Mouse (Mus musculus) lung, adult 2 months (tissue): ENCODE measurements at regions not wholly inside any gene's neighbourhood (a gene's known extent, or its start where the extent isn't known, plus 50 kb on each side); places are given as distances from the start of the nearest gene placed in this dataset.

Source experiments
- DNase-seq: peaks from one replicate; pipeline ENCODE4 v3.0.0; 2022
- H3K4me1 ChIP-seq: fragments of 200-500 bp; 2 replicates; pipeline ENCODE4 v1.6.1; 2011; ENCODE audit warnings: low read length; ENCODE audit not compliant: control insufficient read depth, insufficient read depth
- H3K4me3 ChIP-seq: fragments of 200-500 bp; replicated peaks from 2 replicates; pipeline ENCODE3; 2011; ENCODE audit warnings: low read depth, mild to moderate bottlenecking, control low read depth, low read length; ENCODE audit errors: extremely low read depth
- CTCF ChIP-seq: fragments of 200-500 bp; IDR thresholded peaks from 2 replicates; pipeline ENCODE4 v1.5.1; 2011; ENCODE audit warnings: mild to moderate bottlenecking, low read length, control low read depth; ENCODE audit not compliant: insufficient read depth
- POLR2A ChIP-seq: fragments of 200-500 bp; IDR thresholded peaks from 2 replicates; pipeline ENCODE4 v1.6.1; 2011; ENCODE audit warnings: low read depth, mild to moderate bottlenecking, control low read depth, low read length, borderline replicate concordance; ENCODE audit errors: extremely low read depth
- WGBS: fragments of 180-500 bp; shearing (Covaris S2); methylation state at CpG from one replicate; pipeline ENCODE4 v1.1.7; 2018; 5-methylcytosine and 5-hydroxymethylcytosine counted together

- TF ChIP-seq CTCF, result no peak
- TF ChIP-seq POLR2A, result no peak
- Histone ChIP-seq H3K4me3 (no peak overlapping the region), H3K4me1 (no peaks in the 10 kb centered on the region)
- DNase-seq, result no peak
- 74% methylated on average over 1 of the region's 1 CpGs for WGBS
These were observed 407.9 kb downstream of the Tecrl start for GRCm38 (mm10) chr5:82947060-82947459.

- Histone ChIP-seq H3K4me3 (no peak overlapping the region), H3K4me1 (no peaks in the 10 kb centered on the region)
- TF ChIP-seq CTCF (no peak), POLR2A (no peak)
- DNase-seq, result no peak
- WGBS, result 55% methylated on average over 1 of the region's 1 CpGs
These were observed 415.2 kb downstream of the Tecrl start for GRCm38 (mm10) chr5:82939786-82940185.

- Histone ChIP-seq H3K4me1 (no peaks in the 10 kb centered on the region), H3K4me3 (no peak overlapping the region)
- WGBS, result 61% methylated on average over 3 of the region's 3 CpGs
- no peak for TF ChIP-seq CTCF
- TF ChIP-seq POLR2A, result no peak
- DNase-seq, result no peak
These were observed 455.6 kb downstream of the Tecrl start for GRCm38 (mm10) chr5:82899347-82899746.

- TF ChIP-seq POLR2A (no peak), CTCF (no peak)
- Histone ChIP-seq H3K4me1 (no peaks in the 10 kb centered on the region), H3K4me3 (no peak overlapping the region)
- DNase-seq, result no peak
- 70% methylated on average over 1 of the region's 1 CpGs for WGBS
These were observed 456.1 kb downstream of the Tecrl start for GRCm38 (mm10) chr5:82898912-82899311.

- TF ChIP-seq POLR2A (no peak), CTCF (no peak)
- H3K4me3 ChIP-seq, result no peak overlapping the region
- DNase-seq, result no peak
- 61% methylated on average over 2 of the region's 2 CpGs for whole genome bisulfite sequencing
- H3K4me1 ChIP-seq, result no peaks in the 10 kb centered on the region
These were observed 456.6 kb downstream of the Tecrl start for GRCm38 (mm10) chr5:82898389-82898788.

GRCm38 (mm10) chr5:82869264-82869663 lies 485.7 kb downstream of the Tecrl start:
- TF ChIP-seq CTCF (no peak), POLR2A (no peak)
- WGBS, result 73% methylated on average over 2 of the region's 2 CpGs
- no peak for DNase-seq
- Histone ChIP-seq H3K4me1 (no peaks in the 10 kb centered on the region), H3K4me3 (no peak overlapping the region)

- Histone ChIP-seq H3K4me3 (no peak overlapping the region), H3K4me1 (no peaks in the 10 kb centered on the region)
- no peak for DNase-seq
- 79% methylated on average over 1 of the region's 1 CpGs for WGBS
- TF ChIP-seq POLR2A (no peak), CTCF (no peak)
These were observed 490.6 kb downstream of the Tecrl start for GRCm38 (mm10) chr5:82864347-82864746.

- Histone ChIP-seq H3K4me1 (no peaks in the 10 kb centered on the region), H3K4me3 (no peak overlapping the region)
- TF ChIP-seq POLR2A (no peak), CTCF (no peak)
- 75% methylated on average over 4 of the region's 4 CpGs for WGBS
- no peak for DNase-seq
These were observed 529.7 kb downstream of the Tecrl start for GRCm38 (mm10) chr5:82825327-82825726.

GRCm38 (mm10) chr5:82793197-82793596 lies 561.8 kb downstream of the Tecrl start:
- Histone ChIP-seq H3K4me1 (no peaks in the 10 kb centered on the region), H3K4me3 (no peak overlapping the region)
- WGBS, result 57% methylated on average over 1 of the region's 1 CpGs
- DNase-seq, result no peak
- TF ChIP-seq CTCF (no peak), POLR2A (no peak)
